Mouse (Mus musculus) left cerebral cortex, adult 9 months (tissue): ENCODE results near the gene Hist2h4.
A peak's percentile ranks its signal among the peaks of the same experiment; 100 is the strongest.
"Not testable (repeated sequence)": the region's sequence is repeated elsewhere in the genome, so short reads cannot be mapped to it uniquely, and the experiment has no call there.

Experiments
- DNase-seq, 2 experiments: peaks; one replicate each; pipeline ENCODE4 v3.0.0; 2022; ENCODE audit warnings: low spot score in 2 of 2

Gene Hist2h4

GRCm38 (mm10) chr3:96221640-96222038 lies 41.5 kb downstream of the Hist2h4 start:
- DNase-seq, result no peak

DNA sequence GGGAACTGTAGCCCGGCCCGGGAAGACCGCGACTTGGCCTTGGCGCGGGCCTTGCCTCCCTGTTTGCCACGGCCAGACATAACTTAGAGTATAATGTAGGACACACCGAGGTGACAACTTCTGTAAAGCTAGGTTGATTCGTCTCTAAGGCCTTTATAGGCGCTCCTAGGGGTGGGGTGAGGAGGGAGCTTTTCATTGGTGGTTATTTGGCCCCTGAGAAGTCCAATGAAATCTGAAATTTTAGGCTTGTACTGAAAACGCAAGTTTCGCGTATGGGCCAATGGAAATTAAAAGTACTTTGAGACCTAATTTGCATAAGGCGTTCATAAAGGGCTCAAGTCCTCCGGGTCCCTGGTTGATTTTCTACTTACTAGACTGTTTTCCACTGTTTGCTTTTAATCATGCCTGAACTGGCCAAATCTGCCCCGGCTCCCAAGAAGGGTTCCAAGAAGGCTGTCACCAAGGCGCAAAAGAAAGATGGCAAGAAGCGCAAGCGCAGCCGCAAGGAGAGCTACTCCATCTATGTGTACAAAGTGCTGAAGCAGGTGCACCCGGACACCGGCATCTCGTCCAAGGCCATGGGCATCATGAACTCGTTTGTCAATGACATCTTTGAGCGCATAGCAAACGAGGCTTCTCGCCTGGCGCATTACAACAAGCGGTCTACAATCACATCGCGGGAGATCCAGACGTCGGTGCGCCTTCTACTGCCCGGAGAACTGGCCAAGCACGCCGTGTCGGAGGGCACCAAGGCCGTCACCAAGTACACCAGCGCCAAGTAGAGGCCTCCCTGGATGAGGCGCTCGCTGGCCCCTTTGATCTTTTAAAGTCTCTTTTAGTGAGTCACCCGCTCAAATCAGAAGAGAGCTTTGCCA lies 42.1 kb downstream of the Hist2h4 start, which contains the start of the genes Hist2h2ac and Hist2h2be:
TSS of gene Hist2h2ac (minus strand) at position 116 of the 875 bp plus-strand sequence.
TSS of gene Hist2h2be (plus strand) at position 355 of the 875 bp plus-strand sequence.
- DNase-seq, result peak; percentile 89 to 94

GRCm38 (mm10) chr3:96220131-96220764 lies 42.9 kb downstream of the Hist2h4 start:
- not testable (repeated sequence) for DNase-seq

DNA sequence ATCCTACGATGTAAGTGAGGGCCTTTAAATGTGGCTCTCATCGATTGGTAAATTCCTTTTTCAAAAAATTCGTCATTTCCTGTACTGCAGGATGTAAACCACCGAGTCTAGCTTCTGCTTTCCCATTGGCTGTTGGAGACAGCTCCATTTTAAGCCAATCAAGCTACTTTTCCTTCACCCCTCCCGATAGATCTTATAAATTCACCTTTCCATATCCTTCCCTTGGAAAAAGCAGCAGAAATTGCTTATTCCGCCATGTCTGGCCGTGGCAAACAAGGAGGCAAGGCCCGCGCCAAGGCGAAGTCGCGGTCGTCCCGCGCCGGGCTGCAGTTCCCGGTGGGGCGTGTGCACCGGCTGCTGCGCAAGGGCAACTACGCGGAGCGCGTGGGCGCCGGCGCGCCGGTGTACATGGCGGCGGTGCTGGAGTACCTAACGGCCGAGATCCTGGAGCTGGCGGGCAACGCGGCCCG lies 43.4 kb downstream of the Hist2h4 start, which contains the start of the genes Bola1 and Hist2h2ab:
TSS of gene Bola1 (minus strand) at position 49 of the 470 bp plus-strand sequence.
TSS of gene Hist2h2ab (plus strand) at position 205 of the 470 bp plus-strand sequence.
- peak; percentile 83 to 87 for DNase-seq

DNA sequence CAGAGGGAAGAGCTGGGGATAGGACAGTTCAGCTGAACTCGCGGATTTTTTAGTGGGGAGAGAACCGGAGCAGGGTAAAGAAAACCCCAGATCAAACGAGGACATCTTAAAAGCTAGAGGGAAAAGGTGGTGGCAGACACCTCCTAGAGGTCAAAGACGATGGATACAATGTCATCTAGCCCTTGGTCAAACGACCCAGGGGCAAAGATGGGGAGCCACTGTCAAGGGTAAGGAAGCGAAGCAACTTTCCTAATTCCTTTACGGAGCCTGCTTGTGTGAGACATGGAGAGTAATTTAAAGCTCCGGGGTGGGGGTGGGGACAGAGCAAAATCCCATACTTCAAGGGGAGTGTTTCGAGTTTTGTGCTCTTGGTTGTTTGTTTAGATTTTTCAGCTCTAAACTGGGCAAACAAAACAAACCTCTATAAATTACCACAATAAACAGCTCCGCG lies 43.9 kb downstream of the Hist2h4 start:
- DNase-seq, result peak in 1 of 2 experiments; percentile 45
